Mouse (Mus musculus) myocyte (in vitro differentiated cells): Measurements from ENCODE around the gene 1810055G02Rik. TPM values are rescaled to one million over a fixed set of nuclear protein-coding genes. Genes with fewer than 3 reads are reported as not detected.

Experiments used
- H3K27me3 ChIP-seq: one replicate; pipeline ENCODE4 v1.6.1; 2011; ENCODE audit not compliant: control insufficient read depth, insufficient read depth, insufficient read length
- H3K36me3 ChIP-seq: one replicate; pipeline ENCODE4 v1.6.1; 2011; ENCODE audit not compliant: control insufficient read depth, insufficient read depth
- H3K4me2 ChIP-seq: one replicate; pipeline ENCODE4 v1.6.1; 2011; ENCODE audit warnings: low read depth, control low read depth
- H3K4me3 ChIP-seq: one replicate; pipeline ENCODE4 v1.5.1; 2011; ENCODE audit warnings: mild to moderate bottlenecking, control low read depth, moderate library complexity
- H3K79me2 ChIP-seq: one replicate; pipeline ENCODE4 v1.6.1; 2011; ENCODE audit not compliant: control insufficient read depth, insufficient read depth
- H3ac ChIP-seq: one replicate; pipeline ENCODE4 v1.6.1; 2011; ENCODE audit not compliant: control insufficient read depth, insufficient read length
- CEBPB ChIP-seq: IDR thresholded peaks from 2 replicates; pipeline ENCODE4 v1.6.1; 2011; ENCODE audit warnings: mild to moderate bottlenecking, moderate library complexity; ENCODE audit not compliant: poor library complexity, insufficient read depth, severe bottlenecking
- E2F4 ChIP-seq: IDR thresholded peaks from one replicate; pipeline ENCODE4 v1.6.1; 2011; ENCODE audit warnings: mild to moderate bottlenecking, control low read depth, moderate library complexity; ENCODE audit not compliant: insufficient read depth
- MAX ChIP-seq: IDR thresholded peaks from one replicate; pipeline ENCODE4 v1.6.1; 2011; ENCODE audit warnings: low read depth, mild to moderate bottlenecking, control low read depth
- MYOD1 ChIP-seq, 3 experiments: IDR thresholded peaks; one replicate each; pipeline ENCODE4 v1.6.1; 2011; ENCODE audit warnings: control low read depth in 2 of 3, low read depth in 2 of 3, mild to moderate bottlenecking in 2 of 3, moderate library complexity in 1 of 3; ENCODE audit not compliant: insufficient read length in 2 of 3, control insufficient read depth in 1 of 3
- MYOG ChIP-seq, 3 experiments: IDR thresholded peaks; one replicate each; pipeline ENCODE4 v1.6.1; 2011; ENCODE audit warnings: control low read depth in 2 of 3, low read depth in 2 of 3, mild to moderate bottlenecking in 2 of 3; ENCODE audit not compliant: insufficient read length in 2 of 3, control insufficient read depth in 1 of 3, insufficient read depth in 1 of 3
- POLR2A ChIP-seq: IDR thresholded peaks from one replicate; pipeline ENCODE4 v1.6.1; 2011; ENCODE audit warnings: low read depth, mild to moderate bottlenecking, control low read depth, moderate library complexity; ENCODE audit not compliant: insufficient read length
- POLR2AphosphoS2 ChIP-seq: IDR thresholded peaks from one replicate; pipeline ENCODE4 v1.6.1; 2011; ENCODE audit warnings: low read depth, control low read depth; ENCODE audit not compliant: insufficient read length
- REST ChIP-seq: IDR thresholded peaks from one replicate; pipeline ENCODE4 v1.6.1; 2011; ENCODE audit warnings: mild to moderate bottlenecking, control low read depth, moderate library complexity; ENCODE audit not compliant: insufficient read depth, insufficient read length
- SRF ChIP-seq: IDR thresholded peaks from one replicate; pipeline ENCODE4 v1.6.1; 2011; ENCODE audit warnings: low read depth; ENCODE audit not compliant: control insufficient read depth, insufficient read length
- TCF12 ChIP-seq: IDR thresholded peaks from one replicate; pipeline ENCODE4 v1.6.1; 2011; ENCODE audit warnings: mild to moderate bottlenecking, control low read depth; ENCODE audit not compliant: poor library complexity, insufficient read depth, severe bottlenecking
- TCF3 ChIP-seq: IDR thresholded peaks from one replicate; pipeline ENCODE4 v1.6.1; 2011; ENCODE audit warnings: low read depth, control low read depth; ENCODE audit not compliant: insufficient read length
- USF1 ChIP-seq: IDR thresholded peaks from one replicate; pipeline ENCODE4 v1.6.1; 2011; ENCODE audit warnings: low read depth, mild to moderate bottlenecking, control low read depth, moderate library complexity
- polyA plus RNA-seq: library from polyadenylated mRNA; unstranded; fragments of >200 nt; fragmentation: generic; extraction: Trizol; gene quantifications from one replicate; pipeline ENCODE4 v1.2.1, GENCODE M21; 2012; ENCODE audit warnings: missing spikeins

The 1810055G02Rik gene
- polyA plus RNA-seq, 1 experiment = 51.1 TPM

DNA sequence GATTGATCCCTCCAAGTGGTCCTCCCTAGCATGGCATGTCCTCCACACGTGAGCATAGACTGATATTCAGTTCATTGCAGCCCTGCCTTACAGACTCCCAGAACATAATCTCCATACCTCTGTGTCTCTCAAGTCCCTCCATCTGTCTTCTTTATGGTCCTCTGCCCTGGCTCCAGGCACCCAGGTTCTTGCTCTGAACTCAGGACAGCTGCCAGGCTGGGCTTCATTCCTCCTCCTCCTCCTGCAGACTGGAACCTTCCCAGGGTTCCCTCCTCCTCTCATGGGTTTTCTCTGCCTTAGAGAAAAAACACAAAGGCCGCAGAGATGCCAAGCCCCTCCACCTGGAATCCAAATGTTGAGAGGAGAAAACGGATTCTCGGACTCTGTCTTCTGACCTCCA lies 34.6 kb downstream of the 1810055G02Rik start:
- Histone ChIP-seq H3ac (no peak overlapping the region), H3K4me2 (no peak overlapping the region), H3K36me3 (no peaks in the 10 kb centered on the region), H3K79me2 (no peaks in the 10 kb centered on the region), H3K27me3 (no peaks in the 10 kb centered on the region), H3K4me3 (no peak overlapping the region)
- no peak for TF ChIP-seq MAX
- TF ChIP-seq POLR2AphosphoS2 = no peak
- TF ChIP-seq REST = no peak
- TF ChIP-seq MYOD1 (IDR thresholded peaks at IDR 0.05; ENCODE audit: control insufficient read depth in 1 of 3, insufficient read length in 2 of 3, low read depth in 2 of 3) = no peak
- TF ChIP-seq TCF3 = no peak
- no peak for TF ChIP-seq MYOG (IDR thresholded peaks at IDR 0.05; ENCODE audit: control insufficient read depth in 1 of 3, insufficient read depth in 1 of 3, insufficient read length in 2 of 3, low read depth in 2 of 3)
- TF ChIP-seq E2F4 = no peak
- no peak for TF ChIP-seq CEBPB
- no peak for TF ChIP-seq USF1
- no peak for TF ChIP-seq TCF12
- TF ChIP-seq SRF = no peak

DNA sequence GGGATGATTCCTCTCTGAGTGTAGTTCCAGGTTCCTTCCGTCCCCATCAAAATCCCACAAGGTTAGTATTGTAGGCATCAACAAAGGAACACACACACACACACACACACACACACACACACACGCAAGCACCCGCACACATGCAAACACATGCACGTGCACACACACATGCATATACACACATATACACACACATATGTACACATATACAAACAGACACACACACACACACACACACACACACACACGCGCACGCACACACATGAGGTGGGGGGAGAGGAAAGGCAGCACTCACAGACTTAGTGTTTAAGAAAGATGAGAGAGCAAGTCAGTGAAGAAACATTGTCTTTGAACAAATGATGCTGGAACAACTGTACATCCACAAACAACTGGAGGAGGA lies 35.3 kb downstream of the 1810055G02Rik start:
- Histone ChIP-seq H3K79me2 (no peaks in the 10 kb centered on the region), H3K4me2 (peak overlapping the region; percentile 75), H3K27me3 (no peaks in the 10 kb centered on the region), H3K4me3 (no peak overlapping the region), H3ac (no peak overlapping the region), H3K36me3 (no peaks in the 10 kb centered on the region)
- TF ChIP-seq TCF12 (no peak), REST (no peak), TCF3 (no peak), MYOD1 (IDR thresholded peaks at IDR 0.05; ENCODE audit: control insufficient read depth in 1 of 3, insufficient read length in 2 of 3, low read depth in 2 of 3) (no peak), MAX (no peak)

DNA sequence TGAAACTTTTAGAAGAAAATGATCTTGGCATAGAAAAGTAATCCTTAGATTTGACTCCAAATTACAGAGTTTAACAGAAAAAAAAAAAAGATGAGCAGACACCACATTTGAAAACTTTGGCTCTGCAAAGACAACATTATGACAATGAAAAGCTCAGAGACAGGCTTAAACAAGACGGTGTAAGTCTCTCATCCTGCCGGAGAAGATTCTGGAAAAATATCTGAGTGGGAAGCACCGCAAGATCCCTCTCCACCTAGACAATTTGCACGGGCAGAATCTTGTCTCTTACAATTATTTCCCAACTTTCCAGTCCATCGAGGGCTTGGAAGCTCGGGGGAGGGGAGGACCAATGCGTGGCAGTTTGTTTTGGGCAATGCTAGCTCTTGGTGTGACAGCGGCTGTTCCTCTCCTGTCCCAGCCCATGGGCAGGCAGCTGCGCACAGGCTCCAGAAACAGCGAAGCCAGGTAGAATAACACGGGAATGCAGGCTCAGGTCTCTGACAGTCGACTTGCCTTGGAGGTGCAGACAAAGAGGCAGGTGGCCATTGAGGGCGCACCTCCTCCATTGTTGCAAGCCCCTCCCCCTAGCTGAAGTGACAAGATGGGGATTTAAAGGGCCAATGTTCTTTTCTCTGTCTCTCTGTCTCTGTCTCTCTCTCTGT lies 35.9 kb downstream of the 1810055G02Rik start:
- Histone ChIP-seq H3K27me3 (no peaks in the 10 kb centered on the region), H3K4me3 (peak overlapping the region; percentile 9), H3K79me2 (no peaks in the 10 kb centered on the region), H3K4me2 (peak overlapping the region; percentile 75), H3ac (no peak overlapping the region), H3K36me3 (no peaks in the 10 kb centered on the region)
- no peak for TF ChIP-seq REST
- peak; percentile 26 for TF ChIP-seq POLR2A
- TF ChIP-seq MYOG (IDR thresholded peaks at IDR 0.05; ENCODE audit: control insufficient read depth in 1 of 3, insufficient read depth in 1 of 3, insufficient read length in 2 of 3, low read depth in 2 of 3) = no peak
- TF ChIP-seq POLR2AphosphoS2 = no peak
- TF ChIP-seq MAX = no peak

DNA sequence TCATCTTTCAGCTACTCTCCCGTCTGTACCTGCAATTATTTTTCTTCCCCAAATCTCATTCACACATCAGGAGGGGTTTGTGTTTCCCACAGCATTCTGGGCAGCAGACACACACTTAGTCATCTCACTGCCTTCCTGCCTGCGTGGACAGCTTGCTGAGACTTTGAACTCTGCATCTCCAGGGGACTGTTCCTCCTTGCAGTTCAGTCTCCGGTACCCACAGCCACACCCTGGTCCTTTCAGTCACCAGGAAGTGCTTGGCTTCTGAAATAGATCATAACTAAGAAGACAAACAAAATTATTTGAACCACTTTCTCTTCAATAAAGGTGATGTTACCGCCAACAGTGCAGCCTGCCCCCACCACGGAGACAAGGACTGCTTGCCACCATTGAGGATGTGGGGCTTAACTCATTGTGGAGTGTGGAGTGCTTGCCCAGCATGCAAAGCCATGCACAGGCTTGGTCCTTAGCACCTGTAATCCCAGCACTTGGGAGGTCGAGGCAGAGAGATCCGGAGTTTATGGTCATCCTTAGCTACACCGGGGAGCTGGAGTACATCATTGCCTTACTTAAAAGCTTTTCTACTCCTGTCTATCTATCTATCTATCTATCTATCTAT lies 44.6 kb downstream of the 1810055G02Rik start:
- Histone ChIP-seq H3K4me3 (no peak overlapping the region), H3K79me2 (no peaks in the 10 kb centered on the region), H3K36me3 (no peaks in the 10 kb centered on the region), H3K4me2 (peak overlapping the region; percentile 42), H3ac (no peak overlapping the region), H3K27me3 (no peaks in the 10 kb centered on the region)
- TF ChIP-seq MYOD1 (IDR thresholded peaks at IDR 0.05; ENCODE audit: control insufficient read depth in 1 of 3, insufficient read length in 2 of 3, low read depth in 2 of 3) (no peak), USF1 (no peak), E2F4 (no peak), SRF (no peak), TCF3 (no peak), MYOG (IDR thresholded peaks at IDR 0.05; ENCODE audit: control insufficient read depth in 1 of 3, insufficient read depth in 1 of 3, insufficient read length in 2 of 3, low read depth in 2 of 3) (no peak), POLR2AphosphoS2 (no peak)

DNA sequence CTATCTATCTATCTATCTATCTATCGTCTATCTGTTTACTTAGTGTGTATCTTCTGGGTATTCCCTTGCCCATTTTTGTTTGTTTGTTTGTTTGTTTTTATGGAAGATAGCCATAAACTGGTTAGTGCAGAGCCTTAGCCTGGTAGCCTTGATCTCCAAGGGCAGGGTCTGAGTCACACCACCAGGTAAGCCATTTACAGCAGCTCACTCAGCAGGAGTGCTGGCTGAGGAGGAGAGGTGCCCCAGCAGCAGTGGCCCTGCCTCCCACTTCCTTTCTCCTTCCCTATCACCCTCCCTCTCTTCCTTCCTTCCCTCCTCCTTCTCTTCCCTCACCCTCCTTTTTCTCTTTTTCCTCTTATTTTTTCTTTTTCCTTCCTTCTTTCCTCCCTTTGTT lies 45.1 kb downstream of the 1810055G02Rik start:
- no peak overlapping the region for H3K4me2 ChIP-seq
- no peaks in the 10 kb centered on the region for H3K27me3 ChIP-seq
- H3K4me3 ChIP-seq = no peak overlapping the region
- no peaks in the 10 kb centered on the region for H3K79me2 ChIP-seq
- no peak overlapping the region for H3ac ChIP-seq
- H3K36me3 ChIP-seq = no peaks in the 10 kb centered on the region
- TF ChIP-seq SRF (no peak), USF1 (no peak), POLR2AphosphoS2 (no peak), CEBPB (no peak), MAX (no peak), REST (no peak)
